Mouse (Mus musculus) retina, postnatal 7 days (tissue): ENCODE measurements at regions not wholly inside any gene's neighbourhood (a gene's known extent, or its start where the extent isn't known, plus 50 kb on each side); places are given as distances from the start of the nearest gene placed in this dataset.
"Not testable (repeated sequence)": the region's sequence is repeated elsewhere in the genome, so short reads cannot be mapped to it uniquely, and the experiment has no call there.

ENCODE experiments used
- DNase-seq: peaks from one replicate; pipeline ENCODE4 v3.0.0-alpha.2; 2012; ENCODE audit warnings: low read depth, low spot score

DNA sequence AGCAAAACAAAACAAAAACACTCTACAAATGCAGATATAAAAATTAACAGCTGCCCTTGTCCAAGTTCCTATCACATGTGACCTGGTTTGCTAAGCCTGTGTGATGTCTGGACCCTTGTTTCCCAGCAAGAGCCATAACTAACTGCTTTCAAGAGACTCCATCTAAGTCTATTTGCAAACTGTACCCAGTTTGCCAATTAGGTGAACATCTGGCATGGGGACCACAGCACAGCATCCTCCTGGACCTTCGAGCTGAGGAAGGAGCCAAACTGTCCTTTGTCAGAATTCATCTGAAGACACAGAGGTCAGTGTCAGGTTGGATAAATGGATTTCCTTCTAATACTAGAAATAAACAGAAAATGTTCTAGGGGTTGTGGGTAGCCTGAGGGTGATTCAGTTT, 924.3 kb downstream of the Poteg start:
- no peak for DNase-seq

DNA sequence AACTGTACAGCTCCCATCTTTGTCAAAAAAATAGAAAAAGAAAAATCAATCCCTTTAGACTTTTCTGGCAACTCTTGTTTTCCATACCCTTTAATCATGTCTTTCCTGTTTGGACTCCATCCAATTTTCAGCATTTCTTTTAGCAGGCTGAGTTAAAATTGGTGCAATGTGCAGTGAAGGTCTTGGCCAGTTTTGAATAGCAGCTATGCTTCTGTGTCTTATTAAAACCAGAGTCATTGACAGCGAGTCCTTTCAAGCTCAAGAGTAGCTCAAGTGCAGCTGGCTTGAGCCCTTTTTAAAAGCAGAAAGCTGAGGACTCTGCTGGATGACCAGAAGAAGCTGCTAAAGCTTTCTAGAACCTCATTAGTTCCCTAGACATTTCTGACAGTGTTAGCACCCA, 952.7 kb downstream of the Poteg start:
- DNase-seq, result no peak

DNA sequence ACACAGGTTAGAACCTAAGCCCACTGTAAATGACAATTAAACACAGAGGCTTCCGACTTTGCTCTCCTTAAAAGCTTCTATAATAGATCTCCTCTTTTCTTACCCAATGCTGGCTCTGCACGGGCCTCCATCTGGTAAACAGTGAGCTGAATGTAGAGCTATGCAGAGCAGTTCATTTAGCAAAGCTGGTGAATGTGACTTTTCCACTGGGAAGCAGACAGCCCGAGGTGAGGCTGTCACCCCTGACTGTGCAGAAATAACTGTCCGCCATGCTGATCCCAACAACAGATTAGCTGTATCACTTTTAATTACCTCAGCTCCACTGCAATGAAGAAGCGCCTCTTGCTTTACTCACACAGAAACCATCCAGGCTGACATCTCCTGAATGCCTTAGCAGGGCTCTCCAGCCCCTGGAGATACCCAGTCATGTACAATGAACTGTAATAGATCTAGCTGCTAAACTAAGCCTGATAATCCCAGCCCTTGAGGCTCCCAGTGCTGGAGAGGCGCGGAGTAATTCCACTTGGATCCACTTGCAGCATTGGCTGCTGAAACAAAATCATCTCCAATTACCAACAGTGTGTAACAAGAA, 980.2 kb downstream of the Poteg start:
- no peak for DNase-seq

DNA sequence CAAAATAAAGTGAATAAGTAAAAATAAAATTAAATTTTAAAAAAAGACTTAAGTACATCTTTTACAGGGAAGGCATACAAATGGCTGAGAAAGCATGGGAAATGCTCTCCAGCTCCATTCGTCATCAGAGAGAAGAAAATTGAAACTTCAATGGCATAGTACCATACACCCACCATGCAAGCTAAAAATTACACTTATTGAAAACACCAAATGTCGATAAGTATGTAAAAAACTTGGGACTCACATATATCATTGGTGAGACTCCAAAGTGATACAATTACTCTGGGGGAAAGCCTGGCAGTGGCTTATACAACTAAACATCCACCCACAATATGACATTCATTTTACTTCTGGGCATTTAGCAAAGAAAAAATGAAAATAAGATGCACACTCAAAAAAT, 1025.7 kb downstream of the Poteg start:
- no peak for DNase-seq

DNA sequence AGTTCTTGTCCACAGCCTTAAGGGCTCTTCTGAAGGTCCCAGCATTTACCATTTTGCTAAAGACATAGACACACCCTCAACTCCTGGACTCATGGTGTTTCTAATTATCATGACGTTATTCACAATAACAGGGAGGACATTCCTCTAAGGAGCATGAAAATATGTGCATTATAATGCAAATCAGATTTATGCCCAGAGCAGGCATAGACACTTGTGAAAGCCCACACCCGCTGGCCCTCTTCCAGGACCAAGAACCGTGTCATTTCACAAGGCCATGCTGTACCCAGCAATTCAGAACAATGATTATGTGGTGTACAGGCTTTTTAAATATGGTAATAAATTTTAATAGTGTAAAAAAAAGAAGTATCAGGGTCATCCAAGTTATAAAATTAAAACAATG, 1040.4 kb downstream of the Poteg start:
- no peak for DNase-seq

DNA sequence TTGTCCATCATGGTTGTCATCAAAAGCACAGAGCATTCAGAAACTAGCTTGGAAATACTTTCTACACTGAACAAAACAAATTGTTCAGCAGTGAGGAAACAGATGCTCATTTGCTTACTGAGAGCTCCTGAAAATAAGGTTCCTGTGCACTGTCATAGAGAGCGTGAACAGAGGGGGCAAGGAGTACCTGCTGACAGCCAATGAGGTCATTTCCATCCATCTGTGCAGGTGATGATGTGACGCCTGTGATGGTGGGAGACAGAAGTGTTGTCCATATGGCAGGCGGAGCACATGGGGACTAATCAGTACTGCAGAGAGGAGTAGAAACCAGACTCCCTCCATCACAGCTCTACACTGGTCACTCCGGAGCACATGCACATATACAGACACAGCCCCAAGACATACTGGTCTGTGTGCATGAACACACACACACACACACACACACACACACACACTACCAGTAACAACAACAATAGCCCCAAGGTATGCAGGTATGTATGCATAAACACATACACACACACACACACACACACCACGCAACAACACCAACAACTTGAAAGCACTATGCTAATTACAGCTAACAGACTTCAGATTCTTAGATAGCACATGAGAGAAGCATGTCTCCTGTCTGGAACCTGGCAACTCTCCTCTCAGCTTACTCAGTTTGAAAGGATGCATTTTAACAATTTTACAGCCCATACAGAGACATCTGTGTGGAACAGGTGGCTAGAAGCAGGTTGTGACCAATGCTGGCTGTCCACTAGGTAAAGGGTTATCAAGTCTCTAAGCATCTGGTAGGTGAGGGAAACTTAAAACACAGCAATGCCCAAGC, 1056.2 kb downstream of the Poteg start:
- no peak for DNase-seq

DNA sequence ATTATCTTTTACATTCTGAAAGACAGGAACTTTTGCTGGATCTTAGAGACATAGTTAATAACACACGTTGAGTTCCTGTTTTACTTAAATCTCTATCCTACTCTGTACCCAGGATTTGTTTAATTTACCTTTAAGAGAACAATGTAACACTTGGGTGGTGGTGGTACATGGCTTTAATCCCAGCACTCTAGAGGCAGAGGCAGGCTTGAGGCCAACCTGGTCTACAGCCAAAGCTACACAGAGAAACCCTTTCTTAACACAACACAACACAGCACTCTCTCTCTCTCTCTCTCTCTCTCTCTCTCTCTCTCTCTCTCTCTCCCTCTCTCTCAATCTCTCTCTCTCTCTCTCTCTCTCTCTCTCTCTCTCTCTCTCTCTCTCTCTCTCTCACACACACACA, 1076.0 kb downstream of the Poteg start:
- DNase-seq, result not testable (repeated sequence)

DNA sequence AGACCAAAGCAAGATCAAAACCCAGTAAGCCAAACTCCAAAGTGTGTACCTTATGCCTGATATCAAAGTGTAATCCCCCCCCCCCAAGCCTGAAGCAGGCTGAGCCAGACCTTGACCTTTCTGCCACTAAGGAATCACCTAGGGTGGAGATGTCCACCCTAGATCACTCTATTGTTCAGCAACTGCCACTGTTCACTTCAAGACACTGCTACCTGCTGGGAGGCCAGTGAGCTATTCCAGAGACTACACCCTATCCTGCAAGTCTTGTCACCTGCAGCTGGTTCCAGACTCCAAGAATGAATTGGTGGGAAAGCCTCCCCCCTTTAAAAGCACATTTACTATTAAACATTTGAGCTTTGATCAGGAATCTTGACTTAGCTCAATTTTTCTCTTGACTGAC, 1099.8 kb downstream of the Poteg start:
- no peak for DNase-seq

DNA sequence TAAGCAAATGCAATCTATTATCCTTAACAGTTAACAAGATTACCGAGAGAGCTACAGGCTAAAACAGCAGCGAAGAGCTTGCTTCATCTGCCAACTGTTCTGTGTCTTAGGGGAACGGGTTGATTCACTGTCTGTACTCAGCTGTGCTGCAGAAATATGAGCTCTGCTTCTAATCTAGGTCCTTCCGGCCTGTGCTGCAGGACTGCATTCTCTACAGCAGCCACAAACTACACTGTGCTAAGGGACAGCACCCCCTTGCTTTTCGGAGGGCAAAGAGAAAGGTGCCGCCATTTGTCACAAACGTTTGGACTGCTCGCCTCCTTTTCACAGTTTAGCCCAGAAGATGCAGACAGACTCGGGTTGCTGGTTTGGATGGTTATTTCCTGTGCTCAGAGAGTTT, 1112.4 kb downstream of the Poteg start:
- DNase-seq, result no peak

DNA sequence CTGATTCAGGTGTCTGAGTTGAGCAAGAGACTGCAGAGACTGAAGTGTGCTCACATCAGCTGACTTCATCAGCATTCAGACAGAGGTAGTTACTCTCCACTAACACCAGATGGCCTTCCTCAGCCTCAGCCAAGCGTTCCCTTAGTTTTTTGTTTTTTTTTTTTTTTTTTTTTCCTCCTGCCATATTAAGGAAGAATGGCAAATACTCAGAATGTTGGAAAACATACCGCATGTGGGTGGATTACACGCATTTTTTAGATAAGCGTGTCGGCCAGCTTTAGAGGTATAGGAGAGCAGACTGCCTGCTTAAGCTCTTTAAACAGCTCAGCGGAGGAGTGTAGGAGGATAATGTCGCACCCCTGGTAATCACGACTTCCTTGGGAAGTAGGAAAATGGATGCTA, 1131.8 kb downstream of the Poteg start:
- DNase-seq, result no peak

DNA sequence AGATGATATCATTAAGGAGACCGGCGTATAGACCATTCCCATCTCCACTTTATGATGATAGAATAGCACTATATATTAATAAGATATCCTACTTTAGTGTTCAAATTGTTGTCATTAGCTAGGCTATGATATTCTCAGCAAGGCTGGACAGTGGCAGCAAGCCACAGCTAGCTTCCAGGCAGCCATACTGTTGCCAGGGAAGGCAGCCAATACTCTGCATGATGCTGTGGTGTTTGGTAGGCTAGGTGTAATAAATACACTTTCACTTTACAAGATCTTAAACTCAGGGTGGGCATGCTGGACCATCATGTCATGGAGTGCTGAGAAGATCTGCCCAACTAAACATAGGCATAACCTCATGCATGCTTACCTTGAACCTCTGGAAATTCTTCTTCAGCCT, 1133.4 kb downstream of the Poteg start:
- DNase-seq, result no peak

DNA sequence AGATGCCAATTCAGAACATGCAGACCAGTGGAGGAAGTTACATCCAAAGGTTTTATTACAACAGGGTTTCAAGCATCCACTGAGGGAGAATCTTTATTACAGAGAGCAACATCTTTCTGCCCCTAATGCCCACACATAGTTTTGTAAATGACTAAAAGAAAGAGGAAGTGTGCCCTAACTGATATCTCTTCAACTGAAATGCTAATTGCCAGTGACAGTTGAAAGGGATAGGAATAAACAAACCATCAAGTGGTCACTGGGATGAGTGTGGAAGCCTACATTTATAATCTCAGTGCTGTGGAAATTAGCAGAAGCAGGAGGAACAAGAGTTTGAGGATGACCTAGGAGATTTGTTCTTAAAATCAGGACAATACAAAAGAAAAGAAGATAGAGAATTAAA, 1142.5 kb downstream of the Poteg start:
- no peak for DNase-seq

DNA sequence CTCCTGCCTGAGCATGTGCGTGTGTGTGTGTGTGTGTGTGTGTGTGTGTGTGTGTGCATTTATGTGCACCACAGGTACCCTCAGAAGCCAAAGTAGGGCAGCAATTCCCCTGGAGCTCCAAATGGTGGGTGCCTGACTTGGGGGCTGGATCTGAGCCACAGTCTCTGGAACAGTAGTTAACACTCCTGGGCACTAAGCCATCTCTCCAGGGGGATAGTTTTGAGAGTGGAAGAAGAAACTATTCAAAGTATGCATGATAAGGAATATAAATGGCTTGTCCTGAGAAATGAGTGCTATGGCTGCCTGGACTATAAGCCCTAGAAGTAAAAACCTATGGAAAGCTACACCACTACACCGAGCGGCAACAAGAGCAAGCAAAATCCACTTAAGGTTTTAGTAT, 1145.8 kb downstream of the Poteg start:
- no peak for DNase-seq

DNA sequence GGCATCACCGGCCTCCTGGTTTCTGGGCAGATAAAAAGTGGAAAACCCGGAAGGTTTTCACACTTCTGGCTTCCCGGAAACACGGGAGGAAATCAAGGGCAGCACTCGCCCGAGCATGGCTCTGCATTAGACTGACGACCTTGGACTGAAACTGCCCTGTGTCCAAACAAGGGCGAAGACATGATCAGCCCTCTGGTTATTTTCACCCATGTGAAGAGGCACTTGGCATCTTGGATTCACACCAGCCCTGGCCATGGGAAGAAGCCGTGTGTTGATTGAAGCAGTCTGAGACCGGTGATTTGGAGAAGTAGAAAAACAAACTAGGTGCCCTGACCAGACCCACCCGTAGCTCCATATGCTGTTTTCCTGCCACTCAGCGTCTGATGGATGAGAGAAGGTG, 1146.7 kb downstream of the Poteg start:
- no peak for DNase-seq

DNA sequence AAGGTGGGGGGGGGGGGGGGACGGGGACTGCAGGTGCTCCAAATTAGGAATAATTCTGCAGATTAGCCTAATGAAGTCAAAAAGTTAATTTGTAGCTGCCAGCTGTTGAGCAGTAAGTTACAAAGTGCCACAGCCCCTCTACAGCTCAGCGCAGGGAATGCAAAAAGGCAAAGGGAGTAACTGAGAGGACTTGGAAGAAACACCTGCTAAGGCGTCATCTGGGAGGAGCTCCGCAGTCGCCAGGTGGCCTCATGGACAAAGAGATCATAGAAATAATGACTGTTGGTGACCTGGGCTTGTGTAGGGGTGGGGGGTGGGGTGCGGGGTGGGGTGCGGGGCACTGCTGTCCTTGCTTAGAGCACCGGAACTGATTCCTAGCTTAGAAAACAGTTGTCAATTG, 1147.1 kb downstream of the Poteg start:
- no peak for DNase-seq

DNA sequence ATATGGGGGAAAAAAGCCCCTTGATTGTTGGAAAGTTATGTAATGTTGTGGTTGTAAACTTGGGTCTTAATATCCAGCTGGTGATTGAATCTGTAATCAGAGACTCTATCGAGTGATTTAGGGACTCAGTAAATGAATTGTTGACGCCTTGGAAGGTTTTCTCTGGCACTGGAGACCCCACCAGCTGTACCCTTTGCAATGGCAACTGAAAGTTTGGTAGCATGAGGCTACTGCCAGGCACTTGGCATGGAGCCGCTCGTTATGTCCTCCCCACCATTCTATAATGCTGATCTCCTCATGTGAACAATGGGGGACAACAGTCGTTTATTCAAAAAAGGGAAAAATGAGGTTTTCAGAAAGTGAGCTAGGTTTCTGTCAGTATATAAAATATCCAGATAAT, 1148.4 kb downstream of the Poteg start:
- no peak for DNase-seq
